Mouse (Mus musculus) T-helper 1 cell (primary cell): ENCODE data around the gene Ptprq.

Source experiments
- in situ Hi-C: fragments of 300-600 bp; cut with MboI, MseI; formaldehyde crosslinking; loops from one replicate; pipeline ENCODE4 v1.15.1; 2025; ENCODE audit warnings: high pct_unique_total_duplicates

Gene Ptprq

DNA sequence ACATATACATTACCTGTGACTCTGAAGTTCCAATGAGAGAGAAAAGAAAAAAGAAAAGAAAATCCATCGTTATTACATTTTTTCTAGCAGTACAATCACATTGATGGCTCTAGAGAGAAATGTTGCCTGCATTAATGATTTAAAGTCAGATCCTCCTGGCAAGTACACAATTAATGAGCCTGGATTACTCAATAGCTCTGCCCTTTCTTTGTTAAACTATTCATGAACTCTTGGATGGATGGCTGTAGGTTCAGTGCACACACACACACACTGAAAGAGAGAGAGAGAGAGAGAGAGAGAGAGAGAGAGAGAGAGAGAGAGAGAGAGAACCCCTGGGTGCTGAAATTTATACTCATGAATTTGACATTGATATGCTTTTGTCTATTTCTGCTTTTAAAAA lies at the start of gene Ptprq:
Ptprq (minus strand) TSS at position 246 of the 400 bp plus-strand sequence.
- in situ Hi-C loops, result no loop called here

- in situ Hi-C loops, result no loop called here
These were observed 39.8 kb upstream of the Ptprq start for GRCm38 (mm10) chr10:107759624-107760023.

DNA sequence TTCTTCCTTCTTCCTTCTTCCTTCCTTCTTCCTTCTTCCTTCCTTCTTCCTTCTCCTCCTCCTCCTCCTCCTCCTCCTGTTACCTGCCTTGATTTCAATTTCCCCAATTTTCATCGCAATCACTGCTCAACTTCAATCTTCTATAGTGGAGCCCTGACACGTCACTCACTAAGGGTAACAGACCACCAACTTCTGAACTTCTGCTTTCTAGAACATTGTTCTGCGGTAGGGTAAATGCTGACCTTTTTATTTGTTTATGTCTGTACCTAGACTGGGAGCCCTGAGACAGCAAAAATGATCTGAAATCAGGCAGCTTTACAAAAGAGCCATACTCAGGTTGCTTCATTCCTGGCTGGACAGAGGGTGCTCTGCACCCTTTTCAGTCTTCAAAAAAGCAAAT lies 33.6 kb upstream of the Ptprq start:
- in situ Hi-C loops, result no loop called here

DNA sequence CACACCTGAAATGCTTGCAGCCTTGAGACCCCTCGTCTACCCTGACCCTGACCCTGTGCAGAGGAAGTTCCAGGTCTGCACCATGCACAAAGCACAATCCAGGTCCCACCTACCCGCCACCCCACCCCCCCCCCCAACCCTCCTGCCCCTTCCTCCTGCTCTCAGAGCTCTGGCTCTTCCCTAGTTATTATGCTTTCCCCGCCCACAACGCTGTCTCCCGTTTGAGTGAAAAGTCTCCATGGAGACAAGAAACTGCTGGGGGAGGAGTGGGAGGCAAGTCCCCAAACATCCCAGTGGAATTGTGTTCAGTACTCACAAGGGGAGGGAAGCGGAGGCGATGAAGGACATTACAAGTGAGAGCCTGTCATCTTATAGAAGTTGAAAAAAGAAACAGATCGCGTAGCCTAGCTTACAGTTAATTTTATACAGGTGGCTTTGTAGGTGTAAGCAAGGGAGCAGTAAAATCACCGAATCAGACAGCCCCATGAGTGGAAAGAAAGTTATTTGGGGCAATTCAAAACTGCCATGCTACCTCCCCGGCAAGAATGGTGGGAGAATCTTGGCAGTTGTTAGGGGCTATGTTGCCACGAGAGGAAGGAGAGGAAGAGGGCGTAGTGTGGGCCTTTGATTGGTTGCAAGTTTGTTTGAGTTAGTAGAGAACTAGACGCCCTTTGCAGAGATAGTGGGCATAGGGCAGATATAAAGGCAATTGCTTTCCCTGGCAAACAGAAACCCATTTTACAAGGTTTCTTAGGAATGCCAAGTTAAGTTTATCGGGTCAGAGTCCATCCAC lies 32.7 kb upstream of the Ptprq start:
- in situ Hi-C loops, result no loop called here

- in situ Hi-C loops, result no loop called here
These were observed 32.1 kb upstream of the Ptprq start for GRCm38 (mm10) chr10:107751944-107752343.

GRCm38 (mm10) chr10:107747566-107747965 lies 27.7 kb upstream of the Ptprq start:
- in situ Hi-C loops, result loop anchor here (25.0 kb wide), 2 partner anchors 310 to 1110 kb away; no protein-coding TSS in a partner anchor

DNA sequence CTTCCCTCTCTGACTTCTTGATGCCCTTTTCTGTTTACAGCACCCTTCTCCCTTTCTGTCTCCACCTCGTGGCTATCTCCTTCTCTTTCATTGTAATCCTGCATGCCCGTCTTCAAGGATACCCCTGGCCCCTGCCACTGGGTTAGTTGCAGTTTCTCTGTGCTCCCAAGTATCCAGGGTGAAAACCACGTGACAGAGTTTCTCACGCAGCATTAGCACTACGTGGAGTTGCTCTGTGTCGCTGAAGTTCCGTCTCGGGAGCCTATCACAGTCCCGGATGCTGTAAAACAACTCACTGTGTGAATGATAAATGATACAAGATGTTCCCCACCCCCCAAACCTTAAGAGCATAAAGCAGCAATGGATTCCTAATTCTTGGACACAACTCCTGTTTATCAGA lies 26.9 kb upstream of the Ptprq start:
- in situ Hi-C loops, result loop anchor here (25.0 kb wide), 2 partner anchors 309 to 1109 kb away; no protein-coding TSS in a partner anchor

GRCm38 (mm10) chr10:107739815-107740214 lies 20.0 kb upstream of the Ptprq start:
- in situ Hi-C loops, result loop anchor here (10.0 to 25.0 kb wide), 3 partner anchors 303 to 1865 kb away; no protein-coding TSS in a partner anchor

DNA sequence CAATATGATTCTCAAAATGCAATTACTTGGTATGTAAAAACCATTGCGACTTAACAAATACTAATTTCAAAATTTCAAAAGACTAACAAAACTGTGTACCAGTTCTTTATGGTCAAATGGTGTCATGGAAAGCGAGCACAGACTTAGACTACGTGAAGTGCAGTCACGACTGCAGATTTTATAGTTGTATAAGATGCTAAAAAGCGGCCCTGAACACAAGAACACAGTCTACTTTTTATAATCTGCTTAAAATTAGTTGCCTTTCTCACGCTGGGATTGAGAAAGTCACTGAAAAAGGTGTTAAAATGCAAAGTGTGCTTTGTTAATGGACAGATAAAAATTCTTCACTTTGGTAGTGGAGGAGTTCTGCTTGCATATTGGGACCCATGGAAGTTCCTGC lies 17.9 kb upstream of the Ptprq start:
- in situ Hi-C loops, result loop anchor here (10.0 to 25.0 kb wide), 3 partner anchors 300 to 1867 kb away; no protein-coding TSS in a partner anchor

GRCm38 (mm10) chr10:107735448-107735847 lies 15.6 kb upstream of the Ptprq start:
- in situ Hi-C loops, result loop anchor here (10.0 to 25.0 kb wide), 3 partner anchors 298 to 1869 kb away; no protein-coding TSS in a partner anchor

DNA sequence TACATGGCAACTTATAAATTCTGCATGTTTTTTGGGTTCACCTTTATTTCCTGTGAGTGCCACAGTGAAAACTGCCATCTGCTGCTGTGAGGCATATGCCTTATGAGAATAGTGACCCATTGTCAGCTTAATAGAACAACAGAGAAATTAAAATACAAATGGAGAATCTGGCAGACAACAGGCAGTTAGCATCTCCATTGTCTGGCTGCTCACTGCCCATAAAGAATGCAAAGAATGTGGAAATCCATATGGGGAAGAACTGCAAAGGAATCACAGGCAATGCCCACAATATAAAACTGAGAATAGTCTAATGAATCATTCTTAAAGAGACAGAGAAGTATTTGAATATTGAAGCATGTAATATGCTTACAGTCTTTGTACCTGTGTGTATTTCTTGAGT lies 14.5 kb upstream of the Ptprq start:
- in situ Hi-C loops, result loop anchor here (10.0 to 25.0 kb wide), 3 partner anchors 297 to 1870 kb away; no protein-coding TSS in a partner anchor

GRCm38 (mm10) chr10:107725631-107726030 lies 5.8 kb upstream of the Ptprq start:
- in situ Hi-C loops, result loop anchor here (25.0 kb wide), 2 partner anchors 288 to 1088 kb away; no protein-coding TSS in a partner anchor

DNA sequence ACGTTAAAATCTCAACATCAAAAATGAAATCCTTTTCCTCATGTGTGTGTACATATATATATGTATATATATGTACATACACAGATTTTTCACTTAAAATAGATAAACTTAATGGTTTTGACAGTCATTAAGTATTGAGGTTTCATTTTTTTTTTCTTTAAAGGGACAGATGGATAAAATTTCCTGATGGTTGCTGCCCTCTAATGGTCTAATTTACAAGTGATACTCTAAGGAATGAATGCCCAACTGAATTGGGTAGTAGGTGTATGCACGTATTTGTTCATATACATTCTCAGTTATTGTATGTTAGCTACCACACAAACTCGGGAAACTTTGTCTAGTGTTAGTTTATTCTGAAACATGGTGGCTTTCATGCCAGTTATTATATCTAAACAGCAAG lies 15.4 kb downstream of the Ptprq start:
- in situ Hi-C loops, result no loop called here

- in situ Hi-C loops, result no loop called here
These were observed 18.9 kb downstream of the Ptprq start for GRCm38 (mm10) chr10:107700944-107701343.

- in situ Hi-C loops, result loop anchor here (5.0 kb wide), 1 partner anchor 381 kb away; no protein-coding TSS in a partner anchor
These were observed 21.1 kb downstream of the Ptprq start for GRCm38 (mm10) chr10:107698716-107699115.

DNA sequence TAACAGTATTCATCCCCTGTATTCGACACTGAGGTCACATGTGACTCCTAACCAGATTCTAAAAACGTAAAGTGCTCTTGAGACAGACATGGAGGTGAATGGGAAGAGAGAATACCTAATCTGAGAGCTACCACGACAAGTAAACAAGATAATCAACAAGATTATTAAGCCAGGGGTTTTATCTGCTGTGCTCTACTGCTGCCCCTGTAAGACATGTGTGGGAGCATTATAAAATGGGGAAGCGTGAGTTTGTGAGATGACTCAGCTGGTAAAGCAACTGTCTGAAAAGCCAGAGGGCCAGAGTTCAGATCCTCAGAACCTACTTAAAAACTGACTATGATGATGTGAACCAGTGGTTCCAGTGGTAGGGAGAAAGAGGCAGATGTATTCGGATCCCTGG lies 22.7 kb downstream of the Ptprq start:
- in situ Hi-C loops, result loop anchor here (5.0 kb wide), 1 partner anchor 380 kb away; no protein-coding TSS in a partner anchor

DNA sequence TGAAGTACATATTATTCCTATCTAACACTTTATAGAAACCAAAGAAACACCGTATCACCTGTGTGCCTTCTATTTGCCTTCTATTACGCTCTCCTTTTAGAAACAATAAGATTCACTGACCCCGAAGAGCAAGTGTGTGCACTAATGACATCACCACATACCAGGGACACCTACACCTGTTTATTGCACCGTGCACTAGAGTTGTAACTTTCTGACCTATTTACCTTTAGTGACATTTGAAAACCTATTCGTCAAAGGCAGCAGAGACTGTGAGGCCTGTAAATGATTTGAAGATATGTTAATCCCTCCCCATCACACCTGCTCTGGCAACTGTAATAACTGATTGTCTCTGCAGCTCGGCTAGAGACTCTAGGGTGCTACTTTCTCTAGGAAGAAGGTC lies 32.5 kb downstream of the Ptprq start:
- in situ Hi-C loops, result no loop called here

- in situ Hi-C loops, result no loop called here
These were observed 43.9 kb downstream of the Ptprq start for GRCm38 (mm10) chr10:107675994-107676393.

DNA sequence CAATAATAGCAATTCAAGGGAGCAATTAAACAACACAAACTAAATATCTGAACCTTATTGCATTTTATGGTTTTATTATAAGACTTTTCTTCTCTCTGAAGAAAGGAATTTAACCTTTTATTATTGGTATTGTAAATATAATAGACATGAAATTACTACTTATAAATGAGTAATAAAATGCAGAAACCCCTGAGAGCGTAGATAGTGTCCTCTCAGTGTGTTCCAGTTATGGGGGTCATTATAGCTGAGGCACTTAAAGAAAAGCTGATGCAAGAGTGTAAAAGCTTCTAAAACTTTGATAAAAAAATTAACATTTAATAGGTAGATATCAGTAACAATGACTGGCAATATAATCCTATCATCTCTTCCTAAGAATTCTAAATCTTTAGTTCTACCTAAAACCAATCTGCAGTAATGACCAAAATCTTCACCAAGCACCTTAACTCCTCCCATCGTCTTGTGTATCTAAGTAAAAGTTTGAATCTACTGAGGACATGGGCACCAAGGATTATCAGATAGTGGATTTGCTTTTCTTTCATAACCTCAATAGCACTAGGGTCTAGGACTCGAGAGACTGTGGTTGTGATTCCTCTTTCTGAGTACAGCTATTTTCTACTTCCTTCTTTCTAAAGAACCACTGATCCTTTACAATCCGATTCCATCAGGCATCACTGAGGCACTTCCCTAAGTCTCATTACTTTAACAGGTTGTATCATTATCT lies 51.3 kb downstream of the Ptprq start:
- in situ Hi-C loops, result no loop called here

DNA sequence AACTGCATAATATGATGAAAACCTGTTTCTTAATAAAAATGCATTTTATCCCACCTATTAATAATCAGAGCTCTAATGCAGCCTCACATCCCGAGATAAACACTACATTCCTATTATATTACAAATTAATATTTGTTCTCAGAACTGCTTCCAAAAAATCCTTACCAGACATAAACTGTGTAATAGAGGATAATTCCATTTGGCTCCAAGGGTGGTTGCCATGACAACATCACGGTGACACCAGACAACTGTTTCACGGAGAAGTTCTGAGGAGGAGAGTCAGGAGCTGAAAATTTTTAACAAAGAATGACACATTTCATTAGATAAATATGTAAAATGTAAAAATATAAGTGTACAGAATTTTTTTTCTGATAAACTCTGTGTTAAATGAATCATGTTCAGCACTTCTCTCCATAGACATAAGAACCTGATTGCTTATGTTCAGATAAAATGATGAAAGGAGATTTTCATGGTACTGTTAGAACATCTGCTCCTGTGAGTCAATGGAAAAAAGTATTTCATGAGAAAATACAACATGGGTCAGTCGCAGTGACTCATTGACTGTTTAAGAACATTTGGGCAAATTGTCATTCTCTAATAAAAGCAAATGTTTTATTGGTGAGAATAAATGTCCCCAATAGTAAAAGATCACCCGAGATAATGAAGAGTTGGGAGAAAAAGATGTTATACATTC lies 57.3 kb downstream of the Ptprq start:
- in situ Hi-C loops, result no loop called here

DNA sequence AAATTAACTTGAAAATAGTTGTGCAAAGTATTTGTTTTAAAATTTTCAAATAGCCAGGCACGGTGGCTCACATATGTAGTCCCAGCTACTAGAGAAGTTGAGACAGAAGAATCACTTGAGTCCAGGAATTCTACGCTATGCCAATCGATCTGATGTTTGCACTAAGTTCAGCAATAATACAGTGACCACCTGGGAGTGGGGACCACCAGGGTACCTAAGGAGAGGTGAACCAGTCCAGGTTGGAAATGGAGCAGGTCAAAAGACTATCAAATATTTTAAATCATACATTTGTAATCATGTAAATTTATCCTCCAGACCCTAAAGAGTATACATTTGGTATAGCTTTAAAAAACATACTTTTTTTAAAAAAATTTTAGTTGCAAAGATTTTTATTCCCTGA lies 57.9 kb downstream of the Ptprq start:
- in situ Hi-C loops, result no loop called here

GRCm38 (mm10) chr10:107659141-107659540 lies 60.7 kb downstream of the Ptprq start:
- in situ Hi-C loops, result no loop called here
